Mouse (Mus musculus): ENCODE results near the gene Fam57b. TPM values are rescaled to one million over a fixed set of nuclear protein-coding genes. Genes with fewer than 3 reads are reported as not detected.

Gene Fam57b
- polyA plus RNA-seq, 1 experiment from 2014 or later = not detected

DNA sequence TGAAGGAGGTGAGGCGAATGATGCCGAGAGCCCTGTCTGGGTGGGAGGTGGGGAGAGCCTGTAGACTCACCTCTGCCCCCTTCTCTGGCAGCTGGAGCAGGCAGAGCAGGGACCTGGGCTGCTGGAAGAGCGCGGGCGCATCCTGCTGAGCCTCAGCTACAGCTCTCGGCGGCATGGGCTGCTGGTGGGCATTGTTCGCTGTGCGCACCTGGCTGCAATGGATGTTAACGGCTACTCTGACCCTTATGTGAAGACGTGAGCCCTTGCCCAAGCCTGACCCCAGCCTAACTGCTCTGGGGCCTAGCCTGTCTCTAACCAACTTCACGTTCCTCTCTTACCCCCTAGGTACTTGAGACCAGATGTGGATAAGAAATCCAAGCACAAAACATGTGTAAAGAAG, 53.7 kb downstream of the Fam57b start:
- Histone ChIP-seq H3K36me3 (ENCODE audit: control insufficient read depth, insufficient read depth, low read length) (peaks cover 16% of the 10 kb centered on the region), H3K27ac (replicated peaks; ENCODE audit: low read depth, low read length) (no peak overlapping the region), H3K4me3 (ENCODE audit: low read depth, low read length) (no peak overlapping the region), H3K4me2 (ENCODE audit: low read depth, severe bottlenecking) (no peak overlapping the region), H3K9ac (ENCODE audit: low read length) (no peak overlapping the region), H3K4me1 (ENCODE audit: control insufficient read depth, insufficient read depth, low read length) (peaks cover 13% of the 10 kb centered on the region), H3K9me3 (ENCODE audit: control insufficient read depth, low read length) (no peaks in the 10 kb centered on the region), H3K27me3 (ENCODE audit: control insufficient read depth, insufficient read depth, low read length) (peaks cover 32% of the 10 kb centered on the region)
- 35% methylated on average over 12 of the region's 12 CpGs for WGBS
- no peak for ATAC-seq (ENCODE audit: insufficient number of reproducible peaks, low FRiP score, low TSS enrichment, low read depth)
- no peak for DNase-seq (ENCODE audit: low spot score)

DNA sequence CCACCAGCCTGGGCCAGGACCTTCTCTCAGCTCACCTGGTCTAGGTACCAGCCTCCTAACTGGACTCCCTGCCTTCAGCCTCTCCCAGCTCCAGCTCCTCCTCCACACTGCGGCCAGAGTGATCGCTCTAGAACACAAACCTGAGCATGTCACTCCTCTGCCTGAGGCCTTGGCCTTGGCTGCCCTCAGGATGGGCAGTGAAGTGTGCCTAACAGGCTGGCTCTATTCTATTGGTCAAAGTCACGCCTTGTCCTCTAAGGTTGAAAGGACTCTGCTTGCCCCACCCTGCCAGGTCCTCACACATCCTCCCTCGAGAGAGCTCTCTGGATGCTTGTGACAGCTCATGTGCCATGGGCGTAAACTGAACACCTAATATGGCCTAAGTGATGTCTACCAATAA, 56.0 kb downstream of the Fam57b start:
- H3K9me3 ChIP-seq (ENCODE audit: control insufficient read depth, low read length) = no peaks in the 10 kb centered on the region
- H3K27ac ChIP-seq (replicated peaks; ENCODE audit: low read depth, low read length) = no peak overlapping the region
- no peak overlapping the region for H3K4me3 ChIP-seq (ENCODE audit: low read depth, low read length)
- H3K36me3 ChIP-seq (ENCODE audit: control insufficient read depth, insufficient read depth, low read length) = peaks cover 27% of the 10 kb centered on the region
- peaks cover 2% of the 10 kb centered on the region for H3K4me1 ChIP-seq (ENCODE audit: control insufficient read depth, insufficient read depth, low read length)
- DNase-seq (ENCODE audit: low spot score) = no peak
- no peak for ATAC-seq (ENCODE audit: insufficient number of reproducible peaks, low FRiP score, low TSS enrichment, low read depth)
- WGBS = 93% methylated on average over 5 of the region's 5 CpGs
- no peak overlapping the region for H3K4me2 ChIP-seq (ENCODE audit: low read depth, severe bottlenecking)
- peaks cover 20% of the 10 kb centered on the region for H3K27me3 ChIP-seq (ENCODE audit: control insufficient read depth, insufficient read depth, low read length)
- no peak overlapping the region for H3K9ac ChIP-seq (ENCODE audit: low read length)

DNA sequence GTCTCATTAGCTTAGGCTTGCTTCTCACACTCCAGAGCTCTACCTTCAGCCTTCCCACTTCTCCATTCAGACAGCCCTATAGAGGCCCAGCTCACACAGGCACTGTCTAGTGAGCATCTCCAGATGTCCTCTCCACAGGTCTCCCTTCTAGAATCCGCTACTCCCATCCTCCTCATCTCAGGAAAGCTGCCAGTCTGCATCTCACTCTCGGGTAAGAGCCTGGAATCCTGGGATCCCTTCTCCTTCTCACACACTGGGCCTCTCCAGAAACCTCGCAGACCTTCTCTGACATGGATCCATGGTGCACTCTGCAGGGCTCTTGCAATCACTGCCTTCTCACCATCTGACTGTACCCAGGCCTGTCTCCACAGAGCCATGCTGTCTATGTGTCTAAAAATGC, 58.2 kb downstream of the Fam57b start:
- H3K4me2 ChIP-seq (ENCODE audit: low read depth, severe bottlenecking) = no peak overlapping the region
- DNase-seq (ENCODE audit: low spot score) = no peak
- H3K4me3 ChIP-seq (ENCODE audit: low read depth, low read length) = no peak overlapping the region
- no peak overlapping the region for H3K27ac ChIP-seq (replicated peaks; ENCODE audit: low read depth, low read length)
- H3K9ac ChIP-seq (ENCODE audit: low read length) = no peak overlapping the region
- H3K9me3 ChIP-seq (ENCODE audit: control insufficient read depth, low read length) = no peaks in the 10 kb centered on the region
- H3K27me3 ChIP-seq (ENCODE audit: control insufficient read depth, insufficient read depth, low read length) = no peaks in the 10 kb centered on the region
- peaks cover 27% of the 10 kb centered on the region for H3K36me3 ChIP-seq (ENCODE audit: control insufficient read depth, insufficient read depth, low read length)
- ATAC-seq (ENCODE audit: insufficient number of reproducible peaks, low FRiP score, low TSS enrichment, low read depth) = no peak
- no peaks in the 10 kb centered on the region; the same call in 1 of the 2 replicates for H3K4me1 ChIP-seq (ENCODE audit: control insufficient read depth, insufficient read depth, low read length)
- 84% methylated on average over 3 of the region's 3 CpGs for WGBS

DNA sequence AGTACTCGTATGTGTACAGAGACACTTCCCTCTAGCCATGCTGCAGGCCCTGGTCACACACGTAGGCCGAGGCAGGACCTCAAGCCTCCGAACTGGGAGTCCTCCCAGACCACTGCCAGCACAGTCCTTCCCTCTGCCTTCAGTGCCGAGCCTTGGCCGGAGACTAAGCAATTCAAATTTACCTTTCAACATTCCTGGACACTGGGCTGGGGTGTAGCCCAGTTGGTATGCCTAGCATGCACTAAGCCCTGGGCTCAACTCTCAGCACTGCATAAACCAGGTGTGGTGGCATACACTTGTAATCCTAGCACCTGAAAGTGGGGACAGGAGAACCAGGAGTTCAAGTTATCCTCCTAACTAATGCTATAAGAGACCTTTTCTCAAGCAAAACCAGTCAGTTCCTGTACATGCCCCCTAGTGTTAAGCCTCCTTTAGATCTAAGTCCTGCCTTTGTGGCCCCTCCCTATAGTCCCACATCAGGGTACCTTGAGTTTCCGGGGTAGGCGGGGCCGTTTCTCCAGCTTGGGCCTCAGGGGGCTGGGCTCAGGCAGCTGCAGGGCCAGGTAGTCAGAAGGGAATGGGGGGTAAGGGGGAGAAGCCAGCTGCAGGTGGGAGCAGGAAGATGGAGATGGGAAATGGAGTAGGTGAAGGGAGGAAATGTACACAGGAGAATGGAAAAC, 59.4 kb downstream of the Fam57b start:
- no peak overlapping the region for H3K4me3 ChIP-seq (ENCODE audit: low read depth, low read length)
- H3K4me1 ChIP-seq (ENCODE audit: control insufficient read depth, insufficient read depth, low read length) = no peaks in the 10 kb centered on the region; the same call in 1 of the 2 replicates
- WGBS = 76% methylated on average over 9 of the region's 9 CpGs
- no peaks in the 10 kb centered on the region for H3K9me3 ChIP-seq (ENCODE audit: control insufficient read depth, low read length)
- no peak overlapping the region for H3K27ac ChIP-seq (replicated peaks; ENCODE audit: low read depth, low read length)
- no peak overlapping the region for H3K4me2 ChIP-seq (ENCODE audit: low read depth, severe bottlenecking)
- no peaks in the 10 kb centered on the region for H3K27me3 ChIP-seq (ENCODE audit: control insufficient read depth, insufficient read depth, low read length)
- no peak overlapping the region for H3K9ac ChIP-seq (ENCODE audit: low read length)
- no peak for ATAC-seq (ENCODE audit: insufficient number of reproducible peaks, low FRiP score, low TSS enrichment, low read depth)
- no peak for DNase-seq (ENCODE audit: low spot score)
- peaks cover 27% of the 10 kb centered on the region for H3K36me3 ChIP-seq (ENCODE audit: control insufficient read depth, insufficient read depth, low read length)

DNA sequence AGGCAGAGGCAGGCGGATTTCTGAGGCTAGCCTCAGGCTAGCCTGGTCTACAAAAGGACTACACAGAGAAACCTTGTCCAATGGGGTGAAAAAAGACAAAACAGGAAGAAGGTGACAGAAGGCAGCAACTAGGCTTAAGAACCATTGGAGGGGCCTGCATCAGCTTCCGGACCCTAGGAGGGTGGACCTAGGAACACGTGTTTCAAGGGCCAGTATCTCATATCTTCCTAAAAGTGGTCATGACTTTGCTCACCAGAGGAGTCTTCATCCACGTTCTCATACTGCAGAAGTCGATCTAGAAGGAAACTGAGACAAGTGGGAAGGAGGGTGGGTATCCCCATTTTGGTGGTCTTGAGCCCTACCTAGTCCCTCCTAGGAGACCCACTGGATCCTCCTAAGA, 63.5 kb downstream of the Fam57b start:
- ATAC-seq (ENCODE audit: insufficient number of reproducible peaks, low FRiP score, low TSS enrichment, low read depth) (0 out of 2 replicates have a peak, but pooled peaks have one; percentile 18), DNase-seq (ENCODE audit: low spot score) (no peak)
- no peaks in the 10 kb centered on the region for H3K9me3 ChIP-seq (ENCODE audit: control insufficient read depth, low read length)
- no peak overlapping the region for H3K27ac ChIP-seq (replicated peaks; ENCODE audit: low read depth, low read length)
- H3K36me3 ChIP-seq (ENCODE audit: control insufficient read depth, insufficient read depth, low read length) = peaks cover 22% of the 10 kb centered on the region
- peak overlapping the region; percentile 62 for H3K9ac ChIP-seq (ENCODE audit: low read length)
- H3K27me3 ChIP-seq (ENCODE audit: control insufficient read depth, insufficient read depth, low read length) = no peaks in the 10 kb centered on the region
- peak overlapping the region; percentile 58 for H3K4me2 ChIP-seq (ENCODE audit: low read depth, severe bottlenecking)
- H3K4me1 ChIP-seq (ENCODE audit: control insufficient read depth, insufficient read depth, low read length) = peaks cover 17% of the 10 kb centered on the region
- H3K4me3 ChIP-seq (ENCODE audit: low read depth, low read length) = peak overlapping the region; percentile 56
- whole genome bisulfite sequencing = 72% methylated on average over 5 of the region's 5 CpGs

DNA sequence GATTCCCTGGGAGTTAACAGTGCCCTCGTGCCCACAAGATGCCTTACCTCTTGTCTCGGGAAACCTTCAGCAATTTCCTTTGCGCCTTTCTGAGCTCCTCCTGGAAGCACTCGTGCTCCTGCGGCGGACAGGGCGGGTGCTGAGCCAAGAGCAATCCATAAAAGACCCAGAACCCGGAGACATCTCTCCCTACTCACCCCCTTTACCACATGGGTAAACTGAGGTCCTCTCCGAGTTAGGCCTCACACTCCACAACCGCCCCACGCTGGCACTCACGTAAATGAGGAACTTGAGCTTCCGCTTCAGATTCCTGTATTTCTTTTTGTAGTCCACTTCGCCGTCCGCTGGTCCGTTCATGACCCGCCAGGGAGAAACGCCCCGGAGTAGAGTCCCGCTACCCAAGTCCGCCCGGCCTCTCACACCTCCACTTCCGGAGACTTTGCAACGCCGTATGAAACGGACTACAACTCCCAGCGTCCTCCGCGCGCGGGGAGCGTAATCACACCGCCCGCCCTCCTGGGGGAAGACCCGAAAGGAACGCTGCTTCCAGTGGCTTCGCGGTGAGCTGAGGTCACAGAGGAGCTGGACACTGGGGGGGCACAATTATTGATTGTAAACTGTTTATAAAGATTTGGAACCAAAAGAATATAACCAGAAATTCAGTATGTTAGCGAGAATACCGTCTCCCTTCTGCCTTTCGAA, 64.1 kb downstream of the Fam57b start, which contains the start of gene Hirip3:
Gene Hirip3, plus strand, starts transcription at position 544 of the 702 bp plus-strand sequence.
- Histone ChIP-seq H3K27me3 (ENCODE audit: control insufficient read depth, insufficient read depth, low read length) (no peaks in the 10 kb centered on the region), H3K36me3 (ENCODE audit: control insufficient read depth, insufficient read depth, low read length) (peaks cover 26% of the 10 kb centered on the region), H3K27ac (replicated peaks; ENCODE audit: low read depth, low read length) (peak within 1 kb of the TSS; percentile 2), H3K4me3 (ENCODE audit: low read depth, low read length) (peak within 1 kb of the TSS; percentile 56), H3K4me1 (ENCODE audit: control insufficient read depth, insufficient read depth, low read length) (peaks cover 17% of the 10 kb centered on the region), H3K9me3 (ENCODE audit: control insufficient read depth, low read length) (no peaks in the 10 kb centered on the region), H3K4me2 (ENCODE audit: low read depth, severe bottlenecking) (peak within 1 kb of the TSS; percentile 58), H3K9ac (ENCODE audit: low read length) (peak within 1 kb of the TSS; percentile 62)
- WGBS = 2% methylated on average over 42 of the region's 42 CpGs
- DNase-seq (ENCODE audit: low spot score) (peak; percentile 99), ATAC-seq (ENCODE audit: insufficient number of reproducible peaks, low FRiP score, low TSS enrichment, low read depth) (peak; percentile 83)

DNA sequence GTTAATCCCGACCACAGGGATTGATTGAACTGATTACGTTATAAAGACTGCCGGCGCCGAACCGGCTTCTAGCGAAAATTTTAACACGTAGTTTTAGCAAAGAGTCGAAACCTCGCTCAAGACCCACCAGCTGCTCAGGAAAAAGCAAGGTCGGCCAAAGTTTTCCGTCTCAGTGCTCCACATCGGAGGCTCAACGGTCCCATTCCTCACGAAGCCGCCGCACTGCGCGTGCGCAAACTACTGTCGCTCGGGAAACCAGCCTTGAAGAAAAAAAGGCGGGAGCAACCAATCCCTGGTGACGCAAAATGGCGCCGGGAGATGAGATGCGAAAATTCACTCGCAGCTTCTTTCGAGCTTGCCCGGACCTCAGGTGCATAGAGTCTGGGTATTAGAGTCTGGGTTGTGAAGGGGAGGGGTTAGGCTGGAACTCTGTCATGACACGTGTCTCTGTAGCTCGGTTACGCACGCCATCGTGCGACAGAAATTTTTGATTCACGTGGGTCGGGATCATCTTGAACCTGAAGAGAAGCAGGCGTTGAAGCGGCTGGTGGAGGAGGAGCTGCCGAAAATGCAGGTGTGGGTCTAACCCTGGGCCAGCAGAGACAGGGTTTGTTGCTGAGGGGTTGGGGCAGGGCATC, 64.8 kb downstream of the Fam57b start, which contains the start of gene Ino80e:
Gene Ino80e, minus strand, starts transcription at position 231 of the 638 bp plus-strand sequence.
- Histone ChIP-seq H3K27me3 (ENCODE audit: control insufficient read depth, insufficient read depth, low read length) (no peaks in the 10 kb centered on the region), H3K4me3 (ENCODE audit: low read depth, low read length) (peak within 1 kb of the TSS; percentile 56), H3K4me1 (ENCODE audit: control insufficient read depth, insufficient read depth, low read length) (peaks cover 17% of the 10 kb centered on the region), H3K27ac (replicated peaks; ENCODE audit: low read depth, low read length) (peak within 1 kb of the TSS; percentile 2), H3K4me2 (ENCODE audit: low read depth, severe bottlenecking) (peak within 1 kb of the TSS; percentile 58), H3K9me3 (ENCODE audit: control insufficient read depth, low read length) (no peaks in the 10 kb centered on the region), H3K36me3 (ENCODE audit: control insufficient read depth, insufficient read depth, low read length) (peaks cover 29% of the 10 kb centered on the region), H3K9ac (ENCODE audit: low read length) (peak within 1 kb of the TSS; percentile 62)
- peak; percentile 58 for ATAC-seq (ENCODE audit: insufficient number of reproducible peaks, low FRiP score, low TSS enrichment, low read depth)
- DNase-seq (ENCODE audit: low spot score) = peak; percentile 96
- under 1% methylated on average over 41 of the region's 41 CpGs for WGBS

DNA sequence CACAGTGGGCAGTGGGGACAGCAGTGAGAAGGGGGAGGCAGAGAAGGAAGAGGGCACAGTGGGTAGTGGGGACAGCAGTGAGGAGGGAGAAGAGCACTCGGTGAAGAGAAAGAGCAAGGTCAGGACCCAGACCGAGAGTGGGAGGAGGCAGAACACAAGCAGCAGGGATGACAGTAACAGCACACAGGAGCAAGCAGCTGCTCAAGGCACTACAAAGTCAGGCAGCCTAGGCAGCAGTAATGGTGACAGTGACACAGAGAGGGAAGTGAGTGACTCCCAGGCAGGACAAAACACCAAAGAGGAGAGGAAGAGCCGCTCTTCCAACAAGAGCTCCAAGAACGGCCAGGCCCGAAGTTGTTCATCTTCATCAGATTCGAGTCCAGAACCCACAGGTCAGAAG, 66.3 kb downstream of the Fam57b start:
- Histone ChIP-seq H3K9ac (ENCODE audit: low read length) (peak overlapping the region; percentile 61; the same call in 1 of the 2 replicates), H3K4me3 (ENCODE audit: low read depth, low read length) (peak overlapping the region; percentile 56; the same call in 1 of the 2 replicates), H3K36me3 (ENCODE audit: control insufficient read depth, insufficient read depth, low read length) (peaks cover 30% of the 10 kb centered on the region), H3K27ac (replicated peaks; ENCODE audit: low read depth, low read length) (no peak overlapping the region; the same call in 1 of the 2 replicates), H3K4me1 (ENCODE audit: control insufficient read depth, insufficient read depth, low read length) (peaks cover 17% of the 10 kb centered on the region), H3K27me3 (ENCODE audit: control insufficient read depth, insufficient read depth, low read length) (no peaks in the 10 kb centered on the region), H3K4me2 (ENCODE audit: low read depth, severe bottlenecking) (peak overlapping the region; percentile 58), H3K9me3 (ENCODE audit: control insufficient read depth, low read length) (no peaks in the 10 kb centered on the region)
- DNase-seq (ENCODE audit: low spot score) = no peak
- ATAC-seq (ENCODE audit: insufficient number of reproducible peaks, low FRiP score, low TSS enrichment, low read depth) = no peak
- WGBS = 74% methylated on average over 6 of the region's 6 CpGs

All from limb, embryonic 11.5 days (tissue).